Mouse (Mus musculus) intestine, embryonic 15.5 days (tissue): ENCODE measurements at regions not wholly inside any gene's neighbourhood (a gene's known extent, or its start where the extent isn't known, plus 50 kb on each side); places are given as distances from the start of the nearest gene placed in this dataset.
A peak's percentile ranks its signal among the peaks of the same experiment; 100 is the strongest.

Source experiments
- ATAC-seq: fragments of 200-750 bp; cut with Nextera tagmentation; 2 replicates; pipeline ENCODE4 v1.8.0; 2017; ENCODE audit warnings: moderate TSS enrichment, moderate library complexity
- H3K27ac ChIP-seq: fragments of 300-500 bp; sonication (generic); 2 replicates; pipeline ENCODE4 v1.5.1; 2015; ENCODE audit warnings: mild to moderate bottlenecking, inconsistent platforms
- H3K27me3 ChIP-seq: fragments of 300-500 bp; sonication (generic); replicated peaks from 2 replicates; pipeline ENCODE4 v1.6.1; 2015; ENCODE audit warnings: inconsistent platforms
- H3K36me3 ChIP-seq: fragments of 300-500 bp; sonication (generic); 2 replicates; pipeline ENCODE4 v1.6.1; 2015; ENCODE audit warnings: inconsistent platforms
- H3K4me1 ChIP-seq: fragments of 300-500 bp; sonication (generic); replicated peaks from 2 replicates; pipeline ENCODE4 v1.6.1; 2015; ENCODE audit warnings: inconsistent platforms
- H3K4me2 ChIP-seq: fragments of 300-500 bp; sonication (generic); replicated peaks from 2 replicates; pipeline ENCODE4 v1.6.1; 2015; ENCODE audit warnings: mild to moderate bottlenecking, inconsistent platforms
- H3K4me3 ChIP-seq: fragments of 300-500 bp; sonication (generic); replicated peaks from 2 replicates; pipeline ENCODE4 v1.5.1; 2015; ENCODE audit warnings: inconsistent platforms
- H3K9ac ChIP-seq: fragments of 300-500 bp; sonication (generic); 2 replicates; pipeline ENCODE4 v1.6.1; 2015; ENCODE audit warnings: inconsistent platforms
- H3K9me3 ChIP-seq: fragments of 300-500 bp; sonication (generic); 2 replicates; pipeline ENCODE4 v1.6.1; 2016; ENCODE audit warnings: inconsistent platforms
- WGBS: fragments of 180-500 bp; shearing (Covaris S2); methylation state at CpG from one replicate; pipeline ENCODE4 v1.1.7; 2015; 5-methylcytosine and 5-hydroxymethylcytosine counted together

- no peak for ATAC-seq
- Histone ChIP-seq H3K9ac (no peak overlapping the region), H3K27me3 (no peaks in the 10 kb centered on the region), H3K36me3 (no peaks in the 10 kb centered on the region), H3K4me2 (no peak overlapping the region), H3K27ac (no peak overlapping the region), H3K4me3 (no peak overlapping the region), H3K9me3 (no peaks in the 10 kb centered on the region), H3K4me1 (no peaks in the 10 kb centered on the region)
- WGBS = 48% methylated on average over 7 of the region's 7 CpGs
Observed at GRCm38 (mm10) chr5:91198620-91199019, 59.2 kb downstream of the Areg start.

- no peaks in the 10 kb centered on the region for H3K4me1 ChIP-seq
- H3K27me3 ChIP-seq = no peaks in the 10 kb centered on the region
- no peaks in the 10 kb centered on the region for H3K36me3 ChIP-seq
- H3K4me3 ChIP-seq = no peak overlapping the region
- ATAC-seq = peak; percentile 92
- no peaks in the 10 kb centered on the region for H3K9me3 ChIP-seq
- no peak overlapping the region for H3K4me2 ChIP-seq
- no peak overlapping the region for H3K27ac ChIP-seq
- H3K9ac ChIP-seq = no peak overlapping the region
- whole genome bisulfite sequencing = 29% methylated on average over 5 of the region's 5 CpGs
Observed at GRCm38 (mm10) chr5:91200448-91200847, 61.0 kb downstream of the Areg start.

- H3K36me3 ChIP-seq = no peaks in the 10 kb centered on the region
- H3K4me3 ChIP-seq = no peak overlapping the region
- H3K27me3 ChIP-seq = no peaks in the 10 kb centered on the region
- peak; percentile 46 for ATAC-seq
- H3K9me3 ChIP-seq = no peaks in the 10 kb centered on the region
- no peaks in the 10 kb centered on the region for H3K4me1 ChIP-seq
- H3K27ac ChIP-seq = no peak overlapping the region
- H3K9ac ChIP-seq = no peak overlapping the region
- H3K4me2 ChIP-seq = no peak overlapping the region
- 75% methylated on average over 13 of the region's 13 CpGs for WGBS
Observed at GRCm38 (mm10) chr5:91204225-91205005, 65.0 kb downstream of the Areg start.

- no peaks in the 10 kb centered on the region for H3K9me3 ChIP-seq
- H3K27me3 ChIP-seq = no peaks in the 10 kb centered on the region
- no peak overlapping the region for H3K4me3 ChIP-seq
- no peak overlapping the region for H3K9ac ChIP-seq
- H3K27ac ChIP-seq = no peak overlapping the region
- no peak for ATAC-seq
- 82% methylated on average over 3 of the region's 3 CpGs for WGBS
- no peaks in the 10 kb centered on the region for H3K4me1 ChIP-seq
- H3K36me3 ChIP-seq = no peaks in the 10 kb centered on the region
- no peak overlapping the region for H3K4me2 ChIP-seq
Observed at GRCm38 (mm10) chr5:91205350-91205880, 66.0 kb downstream of the Areg start.

- H3K4me2 ChIP-seq = no peak overlapping the region
- ATAC-seq = peak; percentile 73
- WGBS = 67% methylated on average over 9 of the region's 9 CpGs
- no peaks in the 10 kb centered on the region for H3K27me3 ChIP-seq
- no peak overlapping the region for H3K9ac ChIP-seq
- no peaks in the 10 kb centered on the region for H3K9me3 ChIP-seq
- H3K4me1 ChIP-seq = no peaks in the 10 kb centered on the region
- H3K27ac ChIP-seq = peak overlapping the region; percentile 51
- no peaks in the 10 kb centered on the region for H3K36me3 ChIP-seq
- no peak overlapping the region for H3K4me3 ChIP-seq
Observed at GRCm38 (mm10) chr5:91206569-91207490, 67.4 kb downstream of the Areg start.

- ATAC-seq = peak; percentile 70; the same call in 1 of the 2 replicates
- 74% methylated on average over 4 of the region's 4 CpGs for WGBS
- Histone ChIP-seq H3K36me3 (no peaks in the 10 kb centered on the region), H3K4me3 (no peak overlapping the region), H3K4me2 (no peak overlapping the region), H3K4me1 (no peaks in the 10 kb centered on the region), H3K9me3 (no peaks in the 10 kb centered on the region), H3K27me3 (no peaks in the 10 kb centered on the region), H3K27ac (no peak overlapping the region), H3K9ac (no peak overlapping the region)
Observed at GRCm38 (mm10) chr5:91220174-91220573, 80.8 kb downstream of the Areg start.

GRCm38 (mm10) chr5:91241656-91242055 is 102.3 kb downstream of the Areg start:
- H3K4me2 ChIP-seq = no peak overlapping the region
- no peak overlapping the region for H3K4me3 ChIP-seq
- no peak overlapping the region for H3K27ac ChIP-seq
- WGBS = 30% methylated on average over 4 of the region's 4 CpGs
- H3K9ac ChIP-seq = no peak overlapping the region
- no peaks in the 10 kb centered on the region for H3K27me3 ChIP-seq
- ATAC-seq = no peak
- H3K36me3 ChIP-seq = no peaks in the 10 kb centered on the region
- H3K9me3 ChIP-seq = no peaks in the 10 kb centered on the region
- H3K4me1 ChIP-seq = no peaks in the 10 kb centered on the region

- Histone ChIP-seq H3K9ac (no peak overlapping the region), H3K9me3 (no peaks in the 10 kb centered on the region), H3K4me3 (no peak overlapping the region), H3K36me3 (no peaks in the 10 kb centered on the region), H3K4me2 (no peak overlapping the region), H3K27me3 (no peaks in the 10 kb centered on the region), H3K4me1 (no peaks in the 10 kb centered on the region), H3K27ac (no peak overlapping the region)
- 90% methylated on average over 5 of the region's 5 CpGs for WGBS
- no peak for ATAC-seq
Observed at GRCm38 (mm10) chr5:91247444-91247843, 108.0 kb downstream of the Areg start.

GRCm38 (mm10) chr5:91261895-91262294 is 122.5 kb downstream of the Areg start:
- no peaks in the 10 kb centered on the region for H3K4me1 ChIP-seq
- H3K27ac ChIP-seq = no peak overlapping the region
- no peaks in the 10 kb centered on the region for H3K27me3 ChIP-seq
- ATAC-seq = no peak
- no peak overlapping the region for H3K9ac ChIP-seq
- no peak overlapping the region for H3K4me3 ChIP-seq
- no peaks in the 10 kb centered on the region for H3K9me3 ChIP-seq
- H3K36me3 ChIP-seq = no peaks in the 10 kb centered on the region
- no peak overlapping the region for H3K4me2 ChIP-seq

- no peak for ATAC-seq
Observed at GRCm38 (mm10) chr5:91262526-91262925, 123.1 kb downstream of the Areg start.

GRCm38 (mm10) chr5:91270747-91271146 is 131.3 kb downstream of the Areg start:
- no peaks in the 10 kb centered on the region for H3K36me3 ChIP-seq
- H3K27ac ChIP-seq = no peak overlapping the region
- H3K27me3 ChIP-seq = no peaks in the 10 kb centered on the region
- H3K9me3 ChIP-seq = no peaks in the 10 kb centered on the region
- 71% methylated on average over 1 of the region's 1 CpGs for WGBS
- H3K9ac ChIP-seq = no peak overlapping the region
- no peak for ATAC-seq
- H3K4me1 ChIP-seq = no peaks in the 10 kb centered on the region
- H3K4me3 ChIP-seq = no peak overlapping the region
- no peak overlapping the region for H3K4me2 ChIP-seq

More at GRCm38 (mm10) chr5:91262526-91262925, 123.1 kb downstream of the Areg start:
- Histone ChIP-seq H3K4me2 (no peak overlapping the region), H3K27ac (no peak overlapping the region), H3K4me1 (no peaks in the 10 kb centered on the region), H3K9me3 (no peaks in the 10 kb centered on the region), H3K27me3 (no peaks in the 10 kb centered on the region), H3K4me3 (no peak overlapping the region), H3K9ac (no peak overlapping the region), H3K36me3 (no peaks in the 10 kb centered on the region)
- WGBS = 83% methylated on average over 1 of the region's 1 CpGs

GRCm38 (mm10) chr5:91271416-91271815 is 131.4 kb downstream of the Btc start:
- H3K4me2 ChIP-seq = no peak overlapping the region
- H3K27me3 ChIP-seq = no peaks in the 10 kb centered on the region
- H3K27ac ChIP-seq = no peak overlapping the region
- H3K36me3 ChIP-seq = no peaks in the 10 kb centered on the region
- H3K4me3 ChIP-seq = no peak overlapping the region
- H3K4me1 ChIP-seq = no peaks in the 10 kb centered on the region
- H3K9ac ChIP-seq = no peak overlapping the region
- ATAC-seq = no peak
- H3K9me3 ChIP-seq = no peaks in the 10 kb centered on the region
